Mouse (Mus musculus) embryonic facial prominence, embryonic 15.5 days (tissue): Measurements from ENCODE around the gene Ccnd3. TPM values are rescaled to one million over a fixed set of nuclear protein-coding genes. Genes with fewer than 3 reads are reported as not detected.

Source experiments
- ATAC-seq: fragments of 200-750 bp; cut with Nextera tagmentation; 2 replicates; pipeline ENCODE4 v1.8.0; 2017; ENCODE audit warnings: low read depth, moderate TSS enrichment; ENCODE audit not compliant: insufficient number of reproducible peaks, low FRiP score, low TSS enrichment
- H3K27ac ChIP-seq: fragments of 300-500 bp; sonication (generic); replicated peaks from 2 replicates; pipeline ENCODE4 v1.5.1; 2015; ENCODE audit warnings: mild to moderate bottlenecking, inconsistent platforms
- H3K27me3 ChIP-seq: fragments of 300-500 bp; sonication (generic); 2 replicates; pipeline ENCODE4 v1.6.1; 2015; ENCODE audit warnings: inconsistent platforms
- H3K36me3 ChIP-seq: fragments of 300-500 bp; sonication (generic); 2 replicates; pipeline ENCODE4 v1.6.1; 2015; ENCODE audit warnings: mild to moderate bottlenecking, inconsistent platforms
- H3K4me1 ChIP-seq: fragments of 300-500 bp; sonication (generic); 2 replicates; pipeline ENCODE4 v1.6.1; 2015; ENCODE audit warnings: inconsistent platforms
- H3K4me2 ChIP-seq: fragments of 300-500 bp; sonication (generic); replicated peaks from 2 replicates; pipeline ENCODE4 v1.6.1; 2015; ENCODE audit warnings: mild to moderate bottlenecking, inconsistent platforms
- H3K4me3 ChIP-seq: fragments of 300-500 bp; sonication (generic); replicated peaks from 2 replicates; pipeline ENCODE4 v1.5.1; 2015; ENCODE audit warnings: mild to moderate bottlenecking, inconsistent platforms
- H3K9ac ChIP-seq: fragments of 300-500 bp; sonication (generic); 2 replicates; pipeline ENCODE4 v1.6.1; 2015; ENCODE audit warnings: inconsistent platforms
- H3K9me3 ChIP-seq: fragments of 300-500 bp; sonication (generic); replicated peaks from 2 replicates; pipeline ENCODE4 v1.6.1; 2016; ENCODE audit warnings: inconsistent platforms
- WGBS: fragments of 180-500 bp; shearing (Covaris S2); methylation state at CpG from one replicate; pipeline ENCODE4 v1.1.7; 2015; 5-methylcytosine and 5-hydroxymethylcytosine counted together
- polyA plus RNA-seq: library from polyadenylated mRNA; unstranded; fragments of >200 nt; fragmentation: Nextera tagmentation; extraction: Ambion mirVana; gene quantifications from 2 replicates; pipeline ENCODE4 v1.2.1, GENCODE M21; 2015

Ccnd3 gene
- polyA plus RNA-seq, 1 experiment from 2014 or later: 552 TPM

DNA sequence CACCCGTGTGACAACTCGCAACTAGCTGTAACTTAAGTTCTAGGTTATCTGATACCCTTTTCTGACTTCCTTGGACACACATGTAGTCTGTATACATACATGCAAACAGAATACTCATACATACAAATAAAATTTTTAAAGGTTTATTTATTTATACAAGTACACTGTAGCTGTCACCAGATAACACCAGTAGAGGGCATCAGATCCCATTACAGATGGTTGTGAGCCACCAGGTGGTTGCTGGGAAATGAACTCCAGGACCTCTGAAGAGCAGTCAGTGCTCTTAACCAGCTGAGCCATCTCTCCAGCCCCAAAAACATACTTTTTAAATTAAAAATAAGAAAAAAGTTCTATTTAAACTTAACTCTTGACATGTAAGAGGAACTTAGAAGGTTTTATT, 138.1 kb downstream of the Ccnd3 start:
- WGBS: 81% methylated on average over 2 of the region's 2 CpGs
- H3K9ac ChIP-seq: no peak overlapping the region
- H3K9me3 ChIP-seq: no peaks in the 10 kb centered on the region
- H3K4me3 ChIP-seq: no peak overlapping the region
- no peaks in the 10 kb centered on the region for H3K27me3 ChIP-seq
- no peaks in the 10 kb centered on the region for H3K4me1 ChIP-seq
- ATAC-seq: no peak
- H3K27ac ChIP-seq: no peak overlapping the region
- no peak overlapping the region for H3K4me2 ChIP-seq
- H3K36me3 ChIP-seq: no peaks in the 10 kb centered on the region

DNA sequence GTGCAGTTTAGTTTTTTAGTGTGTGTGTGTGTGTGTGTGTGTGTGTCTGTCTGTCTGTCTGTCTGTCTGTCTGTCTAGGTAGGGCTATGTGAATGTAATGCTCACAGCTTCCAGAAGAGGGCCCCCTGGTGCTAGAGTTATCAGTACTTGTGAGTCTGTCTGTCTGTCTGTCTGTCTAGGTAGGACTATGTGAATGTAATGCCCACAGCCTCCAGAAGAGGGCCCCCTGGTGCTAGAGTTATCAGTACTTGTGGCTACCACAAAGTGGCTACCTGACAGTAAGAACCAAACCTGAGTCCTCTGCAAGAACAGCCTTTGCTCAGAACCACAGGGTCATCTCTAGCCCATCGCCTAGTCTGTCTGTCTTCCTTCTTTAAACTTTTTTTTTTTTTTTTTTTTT, 141.8 kb downstream of the Ccnd3 start:
- Histone ChIP-seq H3K9me3 (no peaks in the 10 kb centered on the region), H3K27ac (no peak overlapping the region), H3K36me3 (no peaks in the 10 kb centered on the region; the same call in 1 of the 2 replicates), H3K4me1 (no peaks in the 10 kb centered on the region), H3K4me2 (no peak overlapping the region), H3K4me3 (no peak overlapping the region), H3K9ac (no peak overlapping the region), H3K27me3 (no peaks in the 10 kb centered on the region)
- ATAC-seq: no peak
- 65% methylated on average over 1 of the region's 1 CpGs for WGBS

DNA sequence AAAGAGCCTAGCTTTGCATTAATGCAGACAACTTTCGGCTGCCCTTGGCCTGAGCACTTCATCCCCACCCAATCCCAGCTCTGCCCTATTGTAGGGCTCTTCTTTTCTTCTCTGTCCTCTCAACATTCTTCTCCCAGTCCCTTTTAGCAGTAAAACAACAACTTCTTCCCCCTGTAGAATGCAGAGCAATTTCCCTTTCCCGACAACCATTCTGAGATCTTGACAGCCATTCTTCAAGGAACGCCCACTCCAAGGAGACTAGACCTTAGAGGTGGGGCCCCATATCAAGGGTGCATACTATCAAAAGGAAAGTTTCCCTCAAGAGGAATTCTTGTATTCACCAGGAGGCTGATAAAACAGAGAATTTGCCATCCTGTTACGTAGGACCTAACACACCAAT, 144.1 kb downstream of the Ccnd3 start:
- no peak overlapping the region for H3K9ac ChIP-seq
- no peaks in the 10 kb centered on the region; the same call in 1 of the 2 replicates for H3K36me3 ChIP-seq
- WGBS: 75% methylated on average over 4 of the region's 4 CpGs
- H3K27me3 ChIP-seq: no peaks in the 10 kb centered on the region
- ATAC-seq: no peak
- H3K4me1 ChIP-seq: no peaks in the 10 kb centered on the region
- no peak overlapping the region for H3K4me3 ChIP-seq
- no peaks in the 10 kb centered on the region for H3K9me3 ChIP-seq
- no peak overlapping the region for H3K27ac ChIP-seq
- H3K4me2 ChIP-seq: no peak overlapping the region

Other genes starting within 250 kb of the Ccnd3 start
- 66.9 and 70.0 TPM in 2 replicates for gene Mrps10, start 136.2 kb upstream of the Ccnd3 start, polyA plus RNA-seq
- 0.76 and 0.87 TPM in 2 replicates for gene Guca1b, start 119.7 kb upstream of the Ccnd3 start, polyA plus RNA-seq
- 6.3 and 6.6 TPM in 2 replicates for gene Guca1a, start 104.5 kb upstream of the Ccnd3 start, polyA plus RNA-seq
- 5.2 and 6.2 TPM in 2 replicates for gene AI661453, start 68.4 kb upstream of the Ccnd3 start, polyA plus RNA-seq
- gene 1700001C19Rik, start 67.7 kb upstream of the Ccnd3 start, polyA plus RNA-seq: 0.31 and 0.37 TPM in 2 replicates
- 30.0 and 32.4 TPM in 2 replicates for gene Taf8, start 2.8 kb upstream of the Ccnd3 start, polyA plus RNA-seq
- 23.9 and 24.6 TPM in 2 replicates for gene Bysl, start 106.4 kb downstream of the Ccnd3 start, polyA plus RNA-seq
- gene Med20, start 106.5 kb downstream of the Ccnd3 start, polyA plus RNA-seq: 51.9 and 55.2 TPM in 2 replicates
- gene Gm20517, start 106.5 kb downstream of the Ccnd3 start, polyA plus RNA-seq: 1.6 TPM in 2 replicates
- 4.4 and 5.2 TPM in 2 replicates for gene Usp49, start 125.6 kb downstream of the Ccnd3 start, polyA plus RNA-seq
- 386 TPM in 2 replicates for gene Tomm6, start 183.3 kb downstream of the Ccnd3 start, polyA plus RNA-seq
- 5.5 and 7.1 TPM in 2 replicates for gene Frs3, start 184.0 kb downstream of the Ccnd3 start, polyA plus RNA-seq
- 0.12 and 0.24 TPM in 2 replicates for gene Gm21981, start 189.4 kb downstream of the Ccnd3 start, polyA plus RNA-seq
- 0.71 and 1.3 TPM in 2 replicates for gene Prickle4, start 189.7 kb downstream of the Ccnd3 start, polyA plus RNA-seq
- 0.12 and 0.16 TPM in 2 replicates for gene Pgc, start 221.8 kb downstream of the Ccnd3 start, polyA plus RNA-seq
- 13.5 and 14.3 TPM in 2 replicates for gene Tfeb, start 232.0 kb downstream of the Ccnd3 start, polyA plus RNA-seq